Mouse (Mus musculus) liver, embryonic 12.5 days (tissue): ENCODE data around the gene Vps54. TPM values are rescaled to one million over a fixed set of nuclear protein-coding genes. Genes with fewer than 3 reads are reported as not detected.
"Not testable (repeated sequence)": the region's sequence is repeated elsewhere in the genome, so short reads cannot be mapped to it uniquely, and the experiment has no call there.

Source experiments
- ATAC-seq: fragments of 200-750 bp; cut with Nextera tagmentation; 2 replicates; pipeline ENCODE4 v1.8.0; 2017; ENCODE audit warnings: moderate number of reproducible peaks, mild to moderate bottlenecking, moderate library complexity
- H3K27ac ChIP-seq: fragments of 300-500 bp; sonication (generic); 2 replicates; pipeline ENCODE4 v1.5.1; 2016; ENCODE audit warnings: mild to moderate bottlenecking
- H3K27me3 ChIP-seq: fragments of 300-500 bp; sonication (generic); replicated peaks from 2 replicates; pipeline ENCODE4 v1.6.1; 2016; ENCODE audit warnings: mild to moderate bottlenecking, moderate library complexity
- H3K36me3 ChIP-seq: fragments of 300-500 bp; sonication (generic); 2 replicates; pipeline ENCODE4 v1.6.1; 2016; ENCODE audit warnings: mild to moderate bottlenecking, moderate library complexity
- H3K4me1 ChIP-seq: fragments of 300-500 bp; sonication (generic); 2 replicates; pipeline ENCODE4 v1.6.1; 2016
- H3K4me2 ChIP-seq: fragments of 300-500 bp; sonication (generic); 2 replicates; pipeline ENCODE4 v1.6.1; 2016; ENCODE audit warnings: mild to moderate bottlenecking, moderate library complexity
- H3K4me3 ChIP-seq: fragments of 300-500 bp; sonication (generic); 2 replicates; pipeline ENCODE4 v1.5.1; 2016; ENCODE audit warnings: mild to moderate bottlenecking, moderate library complexity
- H3K9ac ChIP-seq: fragments of 300-500 bp; sonication (generic); 2 replicates; pipeline ENCODE4 v1.6.1; 2016; ENCODE audit warnings: mild to moderate bottlenecking, moderate library complexity
- H3K9me3 ChIP-seq: fragments of 300-500 bp; sonication (generic); replicated peaks from 2 replicates; pipeline ENCODE4 v1.6.1; 2016; ENCODE audit warnings: mild to moderate bottlenecking, moderate library complexity
- WGBS: fragments of 180-500 bp; shearing (Covaris S2); methylation state at CpG from one replicate; pipeline ENCODE4 v1.1.7; 2016; ENCODE audit not compliant: insufficient replicate concordance; 5-methylcytosine and 5-hydroxymethylcytosine counted together
- polyA plus RNA-seq: library from polyadenylated mRNA; unstranded; fragments of >200 nt; fragmentation: Nextera tagmentation; extraction: Ambion mirVana; gene quantifications from 2 replicates; pipeline ENCODE4 v1.2.1, GENCODE M21; 2016

Vps54 gene
- polyA plus RNA-seq: 9.5 and 9.8 TPM in 2 replicates

GRCm38 (mm10) chr11:21239021-21239661 lies at the start of gene Vps54:
Gene Vps54, plus strand, starts transcription at chr11:21239281.
- WGBS: under 1% methylated on average over 76 of the region's 84 CpGs
- Histone ChIP-seq H3K4me2 (peak within 1 kb of the TSS; percentile 84), H3K27me3 (no peaks in the 10 kb centered on the region), H3K4me1 (peaks cover 16% of the 10 kb centered on the region), H3K4me3 (peak within 1 kb of the TSS; percentile 91), H3K9me3 (no peaks in the 10 kb centered on the region), H3K36me3 (no peaks in the 10 kb centered on the region), H3K9ac (peak within 1 kb of the TSS; percentile 97), H3K27ac (peak within 1 kb of the TSS; percentile 93)
- peak; percentile 84 for ATAC-seq

GRCm38 (mm10) chr11:21191821-21192220 lies 47.3 kb upstream of the Vps54 start:
- WGBS: 55% methylated on average over 8 of the region's 8 CpGs

GRCm38 (mm10) chr11:21194851-21195250 lies 44.2 kb upstream of the Vps54 start:
- Histone ChIP-seq H3K27me3 (no peaks in the 10 kb centered on the region), H3K4me3 (no peak overlapping the region), H3K9ac (no peak overlapping the region), H3K36me3 (no peaks in the 10 kb centered on the region), H3K27ac (no peak overlapping the region), H3K4me1 (no peaks in the 10 kb centered on the region), H3K9me3 (no peaks in the 10 kb centered on the region; the same call in none of the 2 replicates), H3K4me2 (no peak overlapping the region)
- 84% methylated on average over 3 of the region's 3 CpGs for WGBS
- no peak for ATAC-seq

More at GRCm38 (mm10) chr11:21191821-21192220, 47.3 kb upstream of the Vps54 start:
- ATAC-seq, H3K36me3 ChIP-seq, H3K27me3 ChIP-seq, H3K9me3 ChIP-seq, H3K4me2 ChIP-seq, H3K4me3 ChIP-seq, H3K9ac ChIP-seq, H3K27ac ChIP-seq, H3K4me1 ChIP-seq: not testable (repeated sequence)

GRCm38 (mm10) chr11:21209046-21209445 lies 30.0 kb upstream of the Vps54 start:
- no peak overlapping the region for H3K4me3 ChIP-seq
- H3K4me2 ChIP-seq: no peak overlapping the region
- H3K36me3 ChIP-seq: no peaks in the 10 kb centered on the region
- WGBS: 59% methylated on average over 2 of the region's 2 CpGs
- 0 out of 2 replicates have a peak, but pooled peaks cover 3% of the 10 kb centered on the region for H3K9me3 ChIP-seq
- no peaks in the 10 kb centered on the region for H3K27me3 ChIP-seq
- H3K4me1 ChIP-seq: no peaks in the 10 kb centered on the region
- no peak overlapping the region for H3K27ac ChIP-seq
- ATAC-seq: no peak
- no peak overlapping the region for H3K9ac ChIP-seq

GRCm38 (mm10) chr11:21209701-21210100 lies 29.4 kb upstream of the Vps54 start:
- not testable (repeated sequence) for H3K36me3 ChIP-seq, H3K27me3 ChIP-seq, H3K4me2 ChIP-seq, H3K4me1 ChIP-seq, H3K9me3 ChIP-seq, H3K9ac ChIP-seq, ATAC-seq, H3K27ac ChIP-seq, H3K4me3 ChIP-seq
- WGBS: 82% methylated on average over 9 of the region's 9 CpGs

- H3K27me3 ChIP-seq: no peaks in the 10 kb centered on the region
- no peaks in the 10 kb centered on the region for H3K9me3 ChIP-seq
- H3K4me1 ChIP-seq: peaks cover 17% of the 10 kb centered on the region
- 60% methylated on average over 3 of the region's 3 CpGs for whole genome bisulfite sequencing
- H3K4me2 ChIP-seq: no peak overlapping the region
- H3K4me3 ChIP-seq: no peak overlapping the region
- no peak for ATAC-seq
- H3K9ac ChIP-seq: no peak overlapping the region
- no peaks in the 10 kb centered on the region for H3K36me3 ChIP-seq
- H3K27ac ChIP-seq: no peak overlapping the region
Measured at GRCm38 (mm10) chr11:21217419-21217818, 21.7 kb upstream of the Vps54 start.

GRCm38 (mm10) chr11:21219281-21219680 lies 19.8 kb upstream of the Vps54 start:
- no peak overlapping the region for H3K4me2 ChIP-seq
- H3K27me3 ChIP-seq: no peaks in the 10 kb centered on the region
- no peaks in the 10 kb centered on the region for H3K36me3 ChIP-seq
- peaks cover 25% of the 10 kb centered on the region for H3K4me1 ChIP-seq
- no peak overlapping the region for H3K4me3 ChIP-seq
- no peaks in the 10 kb centered on the region for H3K9me3 ChIP-seq
- H3K9ac ChIP-seq: no peak overlapping the region
- no peak overlapping the region for H3K27ac ChIP-seq
- no peak for ATAC-seq
- WGBS: 67% methylated on average over 2 of the region's 2 CpGs

GRCm38 (mm10) chr11:21219851-21220587 lies 19.1 kb upstream of the Vps54 start:
- 0 out of 2 replicates have a peak overlapping the region, but pooled peaks have one; percentile 39 for H3K27ac ChIP-seq
- H3K4me2 ChIP-seq: 0 out of 2 replicates have a peak overlapping the region, but pooled peaks have one; percentile 13
- H3K4me3 ChIP-seq: no peak overlapping the region
- H3K9me3 ChIP-seq: no peaks in the 10 kb centered on the region
- WGBS: 72% methylated on average over 8 of the region's 8 CpGs
- H3K9ac ChIP-seq: no peak overlapping the region
- no peaks in the 10 kb centered on the region for H3K36me3 ChIP-seq
- peaks cover 25% of the 10 kb centered on the region for H3K4me1 ChIP-seq
- no peaks in the 10 kb centered on the region for H3K27me3 ChIP-seq
- ATAC-seq: 0 out of 2 replicates have a peak, but pooled peaks have one; percentile 34

GRCm38 (mm10) chr11:21220754-21221153 lies 18.3 kb upstream of the Vps54 start:
- 23% methylated on average over 2 of the region's 2 CpGs for WGBS
- no peaks in the 10 kb centered on the region for H3K9me3 ChIP-seq
- H3K27ac ChIP-seq: 0 out of 2 replicates have a peak overlapping the region, but pooled peaks have one; percentile 39
- H3K4me2 ChIP-seq: peak overlapping the region; percentile 13; the same call in 1 of the 2 replicates
- H3K36me3 ChIP-seq: no peaks in the 10 kb centered on the region
- peaks cover 25% of the 10 kb centered on the region for H3K4me1 ChIP-seq
- H3K27me3 ChIP-seq: no peaks in the 10 kb centered on the region
- no peak overlapping the region for H3K9ac ChIP-seq
- ATAC-seq: peak; percentile 87
- no peak overlapping the region for H3K4me3 ChIP-seq

- Histone ChIP-seq H3K4me2 (no peak overlapping the region), H3K9ac (no peak overlapping the region), H3K36me3 (no peaks in the 10 kb centered on the region), H3K4me3 (no peak overlapping the region), H3K27ac (peak overlapping the region; percentile 20; the same call in 1 of the 2 replicates), H3K9me3 (no peaks in the 10 kb centered on the region), H3K27me3 (no peaks in the 10 kb centered on the region), H3K4me1 (peaks cover 25% of the 10 kb centered on the region)
- 71% methylated on average over 2 of the region's 2 CpGs for WGBS
- ATAC-seq: no peak
Measured at GRCm38 (mm10) chr11:21221396-21221795, 17.7 kb upstream of the Vps54 start.

- H3K4me3 ChIP-seq: no peak overlapping the region
- H3K27ac ChIP-seq: no peak overlapping the region
- H3K4me2 ChIP-seq: no peak overlapping the region
- ATAC-seq: no peak
- H3K27me3 ChIP-seq: no peaks in the 10 kb centered on the region
- WGBS: 29% methylated on average over 4 of the region's 4 CpGs
- H3K9me3 ChIP-seq: no peaks in the 10 kb centered on the region
- H3K4me1 ChIP-seq: peaks cover 25% of the 10 kb centered on the region
- no peaks in the 10 kb centered on the region for H3K36me3 ChIP-seq
- H3K9ac ChIP-seq: no peak overlapping the region
Measured at GRCm38 (mm10) chr11:21222606-21223207, 16.4 kb upstream of the Vps54 start.

- 66% methylated on average over 3 of the region's 3 CpGs for WGBS
- no peaks in the 10 kb centered on the region for H3K9me3 ChIP-seq
- H3K27ac ChIP-seq: no peak overlapping the region
- H3K4me2 ChIP-seq: no peak overlapping the region
- peaks cover 25% of the 10 kb centered on the region for H3K4me1 ChIP-seq
- no peak overlapping the region for H3K9ac ChIP-seq
- ATAC-seq: no peak
- H3K4me3 ChIP-seq: no peak overlapping the region
- no peaks in the 10 kb centered on the region for H3K36me3 ChIP-seq
- H3K27me3 ChIP-seq: no peaks in the 10 kb centered on the region
Measured at GRCm38 (mm10) chr11:21223539-21223938, 15.5 kb upstream of the Vps54 start.
